Mouse (Mus musculus): ENCODE measurements around the gene Shroom3.

Gene Shroom3

DNA sequence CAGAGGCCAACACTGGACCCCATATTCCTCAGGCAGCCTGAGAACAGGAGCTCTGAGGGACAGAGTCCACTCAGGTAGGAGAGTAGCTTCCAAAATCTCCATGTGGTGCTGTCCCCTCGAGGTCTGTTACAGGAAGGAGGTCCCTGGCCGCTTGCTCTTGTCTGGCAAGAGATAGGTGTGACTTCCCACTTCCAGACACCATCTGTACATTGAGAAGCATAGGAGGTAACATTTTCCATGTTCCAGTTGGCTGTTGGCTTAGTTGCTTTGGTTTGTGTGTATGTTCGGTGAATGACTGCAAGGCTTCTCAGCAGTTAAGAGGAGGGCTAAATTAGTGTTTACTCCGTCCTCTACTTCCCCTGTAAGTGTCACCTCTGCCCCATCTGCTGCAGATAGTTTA lies 254.5 kb downstream of the Shroom3 start:
- no peak for DNase-seq

- DNase-seq, result peak; percentile 91
Observed at GRCm38 (mm10) chr5:92939246-92939995, 256.2 kb downstream of the Shroom3 start.

GRCm38 (mm10) chr5:92942166-92942565 lies 258.9 kb downstream of the Shroom3 start:
- no peak for DNase-seq

GRCm38 (mm10) chr5:92942577-92942976 lies 259.3 kb downstream of the Shroom3 start:
- no peak for DNase-seq

DNA sequence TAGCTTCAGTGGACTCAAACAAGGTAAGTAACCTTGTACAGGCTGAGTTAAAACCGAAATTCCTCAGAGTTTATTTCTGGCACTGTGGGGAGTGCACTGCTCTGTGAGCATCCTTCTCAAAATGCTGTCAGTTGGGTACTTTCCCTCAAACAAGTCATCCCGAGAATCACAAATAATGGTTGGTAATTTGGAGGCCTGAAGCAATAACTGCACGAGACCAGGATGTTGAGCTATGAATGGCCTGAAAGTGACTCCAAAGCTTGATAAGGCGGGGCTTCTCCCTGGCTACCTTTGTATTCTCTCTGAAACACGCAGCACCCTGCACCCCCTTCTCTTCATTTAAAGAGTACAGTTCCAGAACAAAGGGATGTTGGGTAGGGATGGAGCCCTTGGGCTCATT lies 261.6 kb downstream of the Shroom3 start:
- DNase-seq, result no peak

DNA sequence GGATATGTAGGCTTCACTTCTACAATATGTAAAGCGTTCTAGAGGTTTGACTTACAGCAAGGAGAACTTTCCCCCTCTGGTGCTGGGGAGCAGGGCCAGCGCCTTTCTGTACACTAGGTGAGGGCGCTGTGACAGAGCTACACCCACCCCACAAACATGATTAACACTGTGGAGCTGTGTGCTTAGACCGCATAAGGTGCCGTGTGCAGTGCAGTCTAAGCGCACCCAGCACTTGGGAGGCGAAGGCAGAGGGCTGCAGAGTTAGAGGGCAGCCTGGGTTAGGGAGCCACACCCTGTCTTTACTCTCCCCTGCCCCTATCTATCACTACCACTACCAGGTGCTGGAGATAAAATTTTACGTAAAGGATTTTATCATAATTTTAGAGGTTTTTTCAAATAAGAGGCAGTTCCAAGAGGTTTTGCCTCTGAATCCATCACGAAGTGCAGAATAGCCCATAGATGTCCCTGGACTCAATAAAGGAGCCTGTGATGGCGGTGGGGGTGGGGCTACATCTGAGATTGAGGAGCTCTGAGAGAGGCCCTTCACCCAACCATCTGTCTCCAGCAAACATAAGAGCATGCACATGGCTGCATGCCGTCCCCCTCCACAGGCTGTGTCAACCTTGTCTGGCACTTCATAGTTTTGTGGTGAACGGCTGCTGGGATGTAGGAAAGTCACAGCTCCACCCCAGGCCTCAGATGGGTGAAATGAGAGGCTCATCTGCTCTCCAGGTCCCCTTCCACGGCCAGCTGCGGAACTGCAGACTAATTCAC lies 265.9 kb downstream of the Shroom3 start:
- no peak for DNase-seq

GRCm38 (mm10) chr5:92950583-92950982 lies 267.3 kb downstream of the Shroom3 start:
- DNase-seq, result no peak

DNA sequence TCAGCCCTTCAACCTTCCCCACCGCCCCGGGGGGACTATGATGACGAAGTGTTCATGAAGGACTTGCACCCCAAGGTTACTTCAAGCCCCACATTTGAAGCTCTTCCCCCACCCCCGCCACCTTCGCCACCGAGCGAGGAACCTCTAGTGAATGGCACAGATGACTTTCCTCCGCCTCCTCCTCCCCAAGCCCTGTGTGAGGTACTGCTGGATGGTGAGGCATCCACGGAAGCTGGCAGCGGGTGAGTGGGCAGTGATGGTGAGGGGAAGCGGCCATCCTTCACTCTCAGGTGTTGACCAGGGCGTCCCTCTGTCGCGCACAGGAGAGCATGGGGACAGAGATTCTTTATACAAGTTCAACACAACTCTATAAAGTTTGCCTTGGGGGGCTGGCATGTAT lies 267.8 kb downstream of the Shroom3 start:
- DNase-seq, result no peak

- no peak for DNase-seq
Observed at GRCm38 (mm10) chr5:92953865-92954264, 270.6 kb downstream of the Shroom3 start.

GRCm38 (mm10) chr5:92954323-92954722 lies 271.1 kb downstream of the Shroom3 start:
- peak; percentile 97 for DNase-seq

GRCm38 (mm10) chr5:92954827-92955475 lies 271.7 kb downstream of the Shroom3 start:
- peak; percentile 93 for DNase-seq

- DNase-seq, result peak; percentile 93
Observed at GRCm38 (mm10) chr5:92959287-92959686, 276.1 kb downstream of the Shroom3 start.

DNA sequence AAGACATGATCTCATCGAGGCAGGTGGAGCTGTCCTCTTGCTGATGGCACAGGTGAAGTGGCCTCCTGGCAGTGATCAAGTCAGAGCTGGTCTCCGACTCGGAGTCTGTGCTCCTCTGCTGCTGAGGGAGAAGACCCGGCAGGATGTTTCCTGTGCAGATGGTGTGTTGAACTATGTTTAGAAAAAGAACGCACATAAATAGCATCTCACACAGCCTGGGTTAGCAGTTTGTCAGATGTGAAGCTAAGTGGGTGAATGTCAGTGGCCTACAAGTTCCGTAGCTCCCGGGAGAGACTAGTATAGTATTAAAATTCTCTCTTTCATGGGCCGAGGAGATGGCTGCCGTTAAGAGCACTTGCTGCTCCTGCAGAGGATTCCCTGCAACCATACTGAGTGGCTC lies 276.5 kb downstream of the Shroom3 start:
- peak; percentile 89 for DNase-seq

GRCm38 (mm10) chr5:92961353-92961752 lies 278.1 kb downstream of the Shroom3 start:
- DNase-seq, result no peak

- DNase-seq, result peak; percentile 97
Observed at GRCm38 (mm10) chr5:92961770-92962231, 278.6 kb downstream of the Shroom3 start.

DNA sequence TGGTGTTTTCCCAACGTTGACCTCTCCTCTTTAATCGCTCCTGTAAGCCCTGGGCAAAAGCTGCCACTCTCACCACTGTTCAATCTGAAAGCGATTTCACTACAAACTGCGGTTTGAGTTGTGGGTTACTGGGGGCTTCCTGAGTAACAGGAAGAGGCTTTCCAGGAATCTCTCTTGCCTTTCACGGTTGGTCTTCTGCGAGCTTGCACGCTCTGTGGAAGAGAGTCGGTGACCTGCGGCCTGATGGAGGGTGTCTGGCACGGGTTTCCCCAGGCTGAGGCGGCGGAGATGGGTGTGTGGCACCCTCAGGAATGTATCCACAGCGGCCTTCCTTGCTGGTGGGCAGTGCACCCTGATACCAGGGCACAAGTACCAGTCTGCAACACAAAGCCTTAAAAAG lies 281.5 kb downstream of the Shroom3 start:
- DNase-seq, result no peak

DNA sequence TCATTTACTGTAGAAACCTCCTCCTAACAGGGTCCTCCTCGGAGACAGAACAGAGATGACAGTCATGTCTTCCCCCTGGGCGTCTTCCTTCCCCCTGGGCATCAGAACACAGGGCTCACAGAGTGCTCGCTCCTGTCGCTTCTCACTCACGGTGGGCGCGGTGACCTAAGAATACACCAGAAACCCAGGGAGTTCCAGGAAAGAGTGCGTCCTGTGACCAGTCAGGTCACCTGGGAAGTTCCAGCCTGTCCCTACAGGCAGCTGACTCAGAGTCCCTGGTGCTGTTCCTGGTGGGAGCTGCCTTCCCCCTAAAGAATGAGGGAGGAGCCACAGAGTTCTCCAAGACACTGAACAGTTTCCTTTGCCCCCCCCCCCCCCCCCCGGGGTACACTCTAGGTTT lies 283.9 kb downstream of the Shroom3 start:
- no peak for DNase-seq

GRCm38 (mm10) chr5:92967906-92968305 lies 284.7 kb downstream of the Shroom3 start:
- DNase-seq, result no peak

DNA sequence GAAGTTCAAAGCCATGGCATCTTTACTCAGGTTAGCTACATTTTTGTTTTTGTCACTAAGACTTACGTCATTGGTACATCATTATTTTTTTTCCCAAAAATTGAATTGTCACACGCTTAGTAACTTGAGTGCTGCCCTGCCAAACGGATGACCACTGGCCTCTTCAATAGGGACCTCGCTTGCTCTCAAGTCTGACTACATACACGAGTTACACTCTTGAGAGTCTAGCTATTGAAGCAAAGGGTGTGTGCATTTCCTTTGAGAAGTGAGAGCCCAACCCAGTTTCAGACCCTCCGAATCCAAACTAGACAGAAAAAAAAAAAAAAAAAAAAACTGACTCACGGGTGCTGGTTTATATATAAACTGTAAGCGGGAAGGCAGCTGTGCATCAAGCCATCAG lies 286.2 kb downstream of the Shroom3 start:
- DNase-seq, result no peak

DNA sequence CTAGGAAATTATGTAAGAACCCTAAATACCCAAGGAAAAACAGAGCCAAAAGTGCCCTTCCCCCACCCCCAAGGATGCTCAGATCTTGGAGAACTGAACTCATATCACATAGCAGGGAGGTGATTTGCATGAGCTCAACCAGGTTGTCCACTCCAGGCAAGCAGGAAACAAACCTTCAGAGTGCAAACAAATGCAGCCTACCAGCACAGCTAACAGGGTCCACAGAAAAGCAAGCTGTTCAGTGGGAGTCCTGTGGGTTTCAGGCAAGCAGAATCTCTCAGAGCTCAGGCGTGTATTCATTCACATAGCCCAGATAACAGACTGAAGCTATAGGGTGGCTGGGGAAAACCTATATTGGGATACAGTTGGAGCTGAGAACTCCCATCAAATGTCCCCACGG lies 286.7 kb downstream of the Shroom3 start:
- DNase-seq, result no peak

DNA sequence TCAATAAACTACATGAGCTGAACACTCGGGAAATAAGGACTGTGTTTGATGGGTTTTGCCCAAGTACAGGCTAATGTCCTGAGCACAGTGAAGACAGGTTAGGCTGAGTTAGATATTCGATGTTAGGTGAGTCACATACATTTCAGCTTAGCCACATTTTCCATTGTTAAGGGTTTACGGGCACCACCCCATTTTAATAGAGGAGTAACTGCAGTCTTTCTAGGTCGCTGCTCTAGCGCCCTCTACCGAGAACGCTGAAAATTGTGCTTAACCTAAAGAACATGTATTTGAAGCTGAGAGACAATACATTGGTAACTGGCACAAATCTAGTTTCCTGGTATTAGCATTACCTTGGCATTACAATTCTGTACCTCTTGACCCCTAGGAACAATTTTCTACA lies 287.2 kb downstream of the Shroom3 start:
- no peak for DNase-seq

DNA sequence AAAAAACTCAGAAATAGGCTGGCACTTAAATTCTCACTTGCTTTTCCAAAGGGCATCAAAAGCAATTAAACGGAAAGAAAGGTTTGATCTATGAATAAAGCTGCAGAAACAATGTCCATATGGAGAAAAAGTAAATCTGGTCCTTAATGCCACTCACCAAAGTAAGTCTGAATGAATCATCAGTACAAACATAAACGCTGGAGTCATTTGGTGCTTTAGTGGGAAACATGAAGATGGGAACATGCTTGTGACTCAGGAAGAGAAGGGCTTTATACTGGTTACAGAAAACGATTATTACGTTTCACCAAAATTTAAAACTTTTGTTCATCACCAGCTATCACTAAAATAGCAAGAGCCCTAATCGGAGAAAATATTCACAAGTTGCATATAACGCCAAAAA lies 297.2 kb downstream of the Shroom3 start:
- no peak for DNase-seq

DNA sequence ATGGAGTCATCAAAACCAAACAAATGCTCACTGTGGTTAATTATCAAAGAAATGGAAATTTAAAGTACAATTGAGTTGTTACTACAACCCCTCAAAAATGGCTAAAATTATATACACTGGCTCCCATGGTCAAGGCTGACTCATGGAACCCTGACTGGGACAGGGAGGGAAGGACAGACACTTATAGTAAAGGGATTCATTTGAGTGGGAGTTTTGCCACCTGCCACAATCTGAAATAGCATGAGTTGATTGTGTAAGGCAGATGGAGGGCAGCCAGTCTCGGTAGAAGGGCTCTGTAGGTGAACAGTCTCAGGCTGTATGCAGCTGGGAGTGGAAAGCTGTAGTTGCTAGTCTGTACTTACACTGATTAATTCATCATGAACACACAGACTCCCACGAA lies 297.6 kb downstream of the Shroom3 start:
- no peak for DNase-seq

DNA sequence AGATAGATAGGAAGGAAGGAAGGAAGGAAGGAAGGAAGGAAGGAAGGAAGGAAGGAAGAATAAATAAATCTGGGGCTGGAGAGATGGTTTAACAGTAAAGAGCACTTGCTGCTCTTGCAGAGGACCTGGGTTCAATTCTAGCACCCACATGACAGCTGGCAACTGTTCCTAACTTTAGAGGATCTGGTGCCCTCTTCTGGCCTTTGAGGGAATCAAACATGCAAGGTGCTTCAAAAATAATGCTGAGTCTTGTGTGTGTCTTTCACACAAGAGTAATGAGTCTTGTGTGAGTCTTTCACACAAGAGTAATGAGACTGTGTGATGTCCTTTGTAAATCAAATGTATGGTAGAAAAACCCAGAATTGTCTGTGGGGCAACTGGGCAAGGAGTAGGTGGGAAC lies 299.4 kb downstream of the Shroom3 start:
- DNase-seq, result no peak
